Mouse (Mus musculus): ENCODE measurements around the gene Amotl2. TPM values are rescaled to one million over a fixed set of nuclear protein-coding genes. Genes with fewer than 3 reads are reported as not detected.
A peak's percentile ranks its signal among the peaks of the same experiment; 100 is the strongest.

Gene Amotl2
- polyA plus RNA-seq (2016; fragmentation: Nextera tagmentation; extraction: Ambion mirVana) = 52.5 and 54.8 TPM in 2 replicates

GRCm38 (mm10) chr9:102716481-102717163 lies at the start of gene Amotl2:
TSS of gene Amotl2 (plus strand) at chr9:102716672.
- peak within 1 kb of the TSS; percentile 96 for H3K4me3 ChIP-seq
- WGBS = 2% methylated on average over 22 of the region's 22 CpGs
- DNase-seq (ENCODE audit: low spot score) = peak; percentile 75
- H3K27ac ChIP-seq = peak within 1 kb of the TSS; percentile 100
- H3K36me3 ChIP-seq = peaks cover 19% of the 10 kb centered on the region
- peaks cover 60% of the 10 kb centered on the region for H3K4me1 ChIP-seq
- no peaks in the 10 kb centered on the region for H3K27me3 ChIP-seq (ENCODE audit: insufficient read depth, poor library complexity, severe bottlenecking)
- H3K9me3 ChIP-seq = no peaks in the 10 kb centered on the region

GRCm38 (mm10) chr9:102668115-102668514 lies 48.4 kb upstream of the Amotl2 start:
- no peak overlapping the region for H3K27ac ChIP-seq
- H3K9me3 ChIP-seq = no peaks in the 10 kb centered on the region

GRCm38 (mm10) chr9:102668906-102669305 lies 47.6 kb upstream of the Amotl2 start:
- WGBS = 81% methylated on average over 12 of the region's 12 CpGs
- Histone ChIP-seq H3K36me3 (no peaks in the 10 kb centered on the region), H3K27me3 (ENCODE audit: insufficient read depth, poor library complexity, severe bottlenecking) (no peaks in the 10 kb centered on the region), H3K4me1 (peaks cover 17% of the 10 kb centered on the region), H3K4me3 (no peak overlapping the region), H3K9me3 (no peaks in the 10 kb centered on the region), H3K27ac (no peak overlapping the region)
- no peak for DNase-seq (ENCODE audit: low spot score)

More at GRCm38 (mm10) chr9:102668115-102668514, 48.4 kb upstream of the Amotl2 start:
- peaks cover 12% of the 10 kb centered on the region for H3K4me1 ChIP-seq
- WGBS = 52% methylated on average over 6 of the region's 6 CpGs
- H3K4me3 ChIP-seq = no peak overlapping the region
- no peaks in the 10 kb centered on the region for H3K27me3 ChIP-seq (ENCODE audit: insufficient read depth, poor library complexity, severe bottlenecking)
- H3K36me3 ChIP-seq = no peaks in the 10 kb centered on the region
- DNase-seq (ENCODE audit: low spot score) = no peak

GRCm38 (mm10) chr9:102673381-102673780 lies 43.1 kb upstream of the Amotl2 start:
- Histone ChIP-seq H3K36me3 (no peaks in the 10 kb centered on the region), H3K27ac (no peak overlapping the region), H3K9me3 (no peaks in the 10 kb centered on the region), H3K27me3 (ENCODE audit: insufficient read depth, poor library complexity, severe bottlenecking) (no peaks in the 10 kb centered on the region; the same call in 1 of the 2 replicates), H3K4me1 (peaks cover 53% of the 10 kb centered on the region), H3K4me3 (no peak overlapping the region)
- WGBS = 62% methylated on average over 7 of the region's 7 CpGs
- no peak for DNase-seq (ENCODE audit: low spot score)

- Histone ChIP-seq H3K9me3 (no peaks in the 10 kb centered on the region), H3K4me3 (no peak overlapping the region), H3K4me1 (peaks cover 53% of the 10 kb centered on the region), H3K27ac (no peak overlapping the region), H3K27me3 (ENCODE audit: insufficient read depth, poor library complexity, severe bottlenecking) (no peaks in the 10 kb centered on the region; the same call in 1 of the 2 replicates), H3K36me3 (no peaks in the 10 kb centered on the region)
- DNase-seq (ENCODE audit: low spot score) = no peak
- WGBS = 42% methylated on average over 5 of the region's 5 CpGs
These were observed 40.5 kb upstream of the Amotl2 start for GRCm38 (mm10) chr9:102675922-102676321.

GRCm38 (mm10) chr9:102681470-102681869 lies 35.0 kb upstream of the Amotl2 start:
- no peak overlapping the region for H3K4me3 ChIP-seq
- H3K9me3 ChIP-seq = no peaks in the 10 kb centered on the region
- 0 out of 2 replicates have a peak overlapping the region, but pooled peaks have one; percentile 11 for H3K27ac ChIP-seq
- no peak for DNase-seq (ENCODE audit: low spot score)
- WGBS = 33% methylated on average over 7 of the region's 7 CpGs
- 0 out of 2 replicates have a peak, but pooled peaks cover 4% of the 10 kb centered on the region for H3K27me3 ChIP-seq (ENCODE audit: insufficient read depth, poor library complexity, severe bottlenecking)
- H3K36me3 ChIP-seq = no peaks in the 10 kb centered on the region
- H3K4me1 ChIP-seq = peaks cover 18% of the 10 kb centered on the region

GRCm38 (mm10) chr9:102687943-102688342 lies 28.5 kb upstream of the Amotl2 start:
- Histone ChIP-seq H3K4me1 (peaks cover 44% of the 10 kb centered on the region), H3K27me3 (ENCODE audit: insufficient read depth, poor library complexity, severe bottlenecking) (peaks cover 36% of the 10 kb centered on the region), H3K36me3 (no peaks in the 10 kb centered on the region), H3K4me3 (no peak overlapping the region), H3K9me3 (no peaks in the 10 kb centered on the region), H3K27ac (peak overlapping the region; percentile 62; the same call in 1 of the 2 replicates)
- 18% methylated on average over 4 of the region's 4 CpGs for WGBS
- DNase-seq (ENCODE audit: low spot score) = no peak

GRCm38 (mm10) chr9:102689406-102689939 lies 27.0 kb upstream of the Amotl2 start:
- no peaks in the 10 kb centered on the region for H3K36me3 ChIP-seq
- WGBS = 2% methylated on average over 13 of the region's 13 CpGs
- no peaks in the 10 kb centered on the region for H3K9me3 ChIP-seq
- no peak for DNase-seq (ENCODE audit: low spot score)
- H3K27me3 ChIP-seq (ENCODE audit: insufficient read depth, poor library complexity, severe bottlenecking) = peaks cover 33% of the 10 kb centered on the region
- H3K4me1 ChIP-seq = peaks cover 44% of the 10 kb centered on the region
- peak overlapping the region; percentile 83 for H3K27ac ChIP-seq
- H3K4me3 ChIP-seq = peak overlapping the region; percentile 64

GRCm38 (mm10) chr9:102689940-102690642 lies 26.4 kb upstream of the Amotl2 start:
- Histone ChIP-seq H3K4me1 (peaks cover 44% of the 10 kb centered on the region), H3K27me3 (ENCODE audit: insufficient read depth, poor library complexity, severe bottlenecking) (peaks cover 32% of the 10 kb centered on the region), H3K27ac (peak overlapping the region; percentile 83), H3K4me3 (peak overlapping the region; percentile 64), H3K36me3 (no peaks in the 10 kb centered on the region), H3K9me3 (no peaks in the 10 kb centered on the region)
- no peak for DNase-seq (ENCODE audit: low spot score)
- 1% methylated on average over 44 of the region's 44 CpGs for WGBS

- DNase-seq (ENCODE audit: low spot score) = no peak
- no peaks in the 10 kb centered on the region for H3K9me3 ChIP-seq
- peaks cover 32% of the 10 kb centered on the region for H3K27me3 ChIP-seq (ENCODE audit: insufficient read depth, poor library complexity, severe bottlenecking)
- H3K27ac ChIP-seq = peak overlapping the region; percentile 83; the same call in 1 of the 2 replicates
- H3K4me3 ChIP-seq = peak overlapping the region; percentile 64
- WGBS = 3% methylated on average over 15 of the region's 15 CpGs
- no peaks in the 10 kb centered on the region for H3K36me3 ChIP-seq
- peaks cover 44% of the 10 kb centered on the region for H3K4me1 ChIP-seq
These were observed 25.6 kb upstream of the Amotl2 start for GRCm38 (mm10) chr9:102690891-102691290.

- Histone ChIP-seq H3K36me3 (no peaks in the 10 kb centered on the region), H3K4me3 (no peak overlapping the region), H3K27me3 (ENCODE audit: insufficient read depth, poor library complexity, severe bottlenecking) (peaks cover 32% of the 10 kb centered on the region), H3K27ac (0 out of 2 replicates have a peak overlapping the region, but pooled peaks have one; percentile 38), H3K4me1 (peaks cover 42% of the 10 kb centered on the region), H3K9me3 (no peaks in the 10 kb centered on the region)
- 47% methylated on average over 9 of the region's 9 CpGs for WGBS
- DNase-seq (ENCODE audit: low spot score) = no peak
These were observed 23.7 kb upstream of the Amotl2 start for GRCm38 (mm10) chr9:102692564-102693475.

- no peak overlapping the region for H3K27ac ChIP-seq
- H3K4me1 ChIP-seq = peaks cover 8% of the 10 kb centered on the region
- no peaks in the 10 kb centered on the region for H3K9me3 ChIP-seq
- no peaks in the 10 kb centered on the region for H3K27me3 ChIP-seq (ENCODE audit: insufficient read depth, poor library complexity, severe bottlenecking)
- no peaks in the 10 kb centered on the region for H3K36me3 ChIP-seq
- no peak overlapping the region for H3K4me3 ChIP-seq
- WGBS = 85% methylated on average over 6 of the region's 6 CpGs
- DNase-seq (ENCODE audit: low spot score) = no peak
These were observed 15.4 kb upstream of the Amotl2 start for GRCm38 (mm10) chr9:102701042-102701441.
